Comparison of ENCODE assay signal across 22 mouse cellular contexts in genomic region chr7:120695641-120696040, GRCm38 (mm10). TPM values are rescaled to one million over a fixed set of nuclear protein-coding genes. Genes with fewer than 3 reads are reported as not detected.
DNase-seq lines count a peak whose midpoint lies in the region; ATAC-seq and TF ChIP-seq lines count a peak whose summit lies in the region.
"Had no signal": no experiment of that assay in that cellular context is flagged by ENCODE, and none has a peak within 500 bp of the region (broad histone marks: within the 10 kb centered on the region; RNA-seq: fewer than 3 reads in every experiment).

No protein-coding gene starts in this region.

- peak; percentile 16 for DNase-seq in CD4-positive helper T cell, adult 2 months (ENCODE audit: low read depth, low spot score)
- DNase-seq in R1 (ENCODE audit: low read depth, low spot score) = peak; percentile 39
- DNase-seq in forebrain, postnatal 0 days = no peak
- DNase-seq in heart, adult 18-20 months = no peak
- DNase-seq in gastrocnemius, postnatal 4 days (ENCODE audit: low spot score in 2 of 2) = no peak
- DNase-seq: adrenal gland, postnatal 25 days; cerebellum, adult 18-20 months; cerebellum, adult 9-11 months; cerebellum, postnatal 36 days; gastrocnemius, postnatal 10 days; heart, postnatal 4 days had no signal

- H3K4me2 ChIP-seq in liver, embryonic 15.5 days = peak overlapping the region; percentile 13; the same call in 1 of the 2 replicates
- no peak overlapping the region for H3K4me2 ChIP-seq in forebrain, postnatal 0 days (ENCODE audit: low read depth)
- H3K4me2 ChIP-seq: heart, embryonic 13.5 days; hindbrain, embryonic 12.5 days had no signal

- no peak overlapping the region for H3K27ac ChIP-seq in liver, embryonic 15.5 days (replicated peaks)
- no peak overlapping the region for H3K27ac ChIP-seq in forebrain, postnatal 0 days (ENCODE audit: low read depth, low read length)
- H3K27ac ChIP-seq: embryonic facial prominence, embryonic 10.5 days; heart, embryonic 13.5 days; hindbrain, embryonic 12.5 days had no signal

- no peak for TF ChIP-seq CTCF in E14TG2a.4 (conservative IDR thresholded peaks at IDR 0.05; ENCODE audit: low read length)
- TF ChIP-seq CTCF in forebrain, postnatal 0 days (IDR thresholded peaks at IDR 0.05; ENCODE audit: low read depth) = no peak

- no peak for ATAC-seq in liver, embryonic 15.5 days (ENCODE audit: insufficient read depth)
- no peak for ATAC-seq in forebrain, postnatal 0 days
- no peak for ATAC-seq in activated CD4-positive, CD25-positive, alpha-beta regulatory T cell, adult 4 months
- ATAC-seq: CD4-positive, CD25-positive, alpha-beta regulatory T cell, adult 4 months; forebrain, embryonic 14.5 days; hindbrain, embryonic 16.5 days; inflammation-experienced regulatory T-cells, adult 6 months had no signal

- no peaks in the 10 kb centered on the region for H3K9me3 ChIP-seq in E14TG2a.4 (ENCODE audit: low read length)
- no peaks in the 10 kb centered on the region for H3K9me3 ChIP-seq in liver, embryonic 15.5 days (replicated peaks)
- H3K9me3 ChIP-seq in forebrain, postnatal 0 days (ENCODE audit: low read length) = no peaks in the 10 kb centered on the region
- H3K9me3 ChIP-seq: embryonic facial prominence, embryonic 10.5 days; heart, embryonic 13.5 days; hindbrain, embryonic 12.5 days had no signal

- 7% methylated on average over 1 of the region's 1 CpGs for WGBS in liver, embryonic 15.5 days (ENCODE audit: insufficient replicate concordance)
- WGBS in forebrain, postnatal 0 days = 52% methylated on average over 1 of the region's 1 CpGs

- H3K36me3 ChIP-seq in E14TG2a.4 (ENCODE audit: insufficient read depth, low read length) = peaks cover 12% of the 10 kb centered on the region
- H3K36me3 ChIP-seq in liver, embryonic 15.5 days (replicated peaks) = peaks cover 6% of the 10 kb centered on the region; the same call in 1 of the 2 replicates
- H3K36me3 ChIP-seq in forebrain, postnatal 0 days (ENCODE audit: insufficient read depth) = peaks cover 6% of the 10 kb centered on the region; the same call in 1 of the 2 replicates

- H3K27me3 ChIP-seq in E14TG2a.4 (ENCODE audit: insufficient read depth, low read length) = no peaks in the 10 kb centered on the region
- no peaks in the 10 kb centered on the region for H3K27me3 ChIP-seq in liver, embryonic 15.5 days
- no peaks in the 10 kb centered on the region for H3K27me3 ChIP-seq in forebrain, postnatal 0 days (ENCODE audit: insufficient read depth, low read length)
- H3K27me3 ChIP-seq: heart, embryonic 13.5 days; hindbrain, embryonic 12.5 days had no signal

- 0 out of 2 replicates have a peak overlapping the region, but pooled peaks have one; percentile 7 for H3K4me3 ChIP-seq in E14TG2a.4 (replicated peaks; ENCODE audit: low read length)
- no peak overlapping the region for H3K4me3 ChIP-seq in liver, embryonic 15.5 days (replicated peaks)
- H3K4me3 ChIP-seq in forebrain, postnatal 0 days (ENCODE audit: low read depth, low read length) = no peak overlapping the region
- H3K4me3 ChIP-seq: embryonic facial prominence, embryonic 10.5 days; heart, embryonic 13.5 days; hindbrain, embryonic 12.5 days had no signal

- no peak overlapping the region for H3K9ac ChIP-seq in liver, embryonic 15.5 days
- no peak overlapping the region for H3K9ac ChIP-seq in forebrain, postnatal 0 days
- H3K9ac ChIP-seq: heart, embryonic 13.5 days; hindbrain, embryonic 12.5 days had no signal

- peaks cover 72% of the 10 kb centered on the region for H3K4me1 ChIP-seq in E14TG2a.4 (replicated peaks; ENCODE audit: low read depth, low read length)
- peaks cover 23% of the 10 kb centered on the region for H3K4me1 ChIP-seq in liver, embryonic 15.5 days (replicated peaks)
- no peaks in the 10 kb centered on the region for H3K4me1 ChIP-seq in forebrain, postnatal 0 days (ENCODE audit: insufficient read depth)

RNA-seq across cellular contexts. Expression of gene Mosmo, which starts 18.2 kb away (rescaled TPM):
- polyA plus RNA-seq in liver, embryonic 15.5 days (2015; fragmentation: Nextera tagmentation; extraction: Ambion mirVana) = 5.6 and 7.4 TPM in 2 replicates
- 29.5 and 35.0 TPM in 2 replicates for total RNA-seq in forebrain, postnatal 0 days (2014; rRNA removed)
- polyA plus RNA-seq in forebrain, postnatal 0 days (2015; fragmentation: Nextera tagmentation; extraction: Ambion mirVana) = 9.4 and 11.8 TPM in 2 replicates
- 10 to 100 TPM; 29.1 to 30.3 TPM for total RNA-seq in heart, adult 18-20 months (2021)
- 10 to 100 TPM; 25.6 to 31.3 TPM for total RNA-seq in gastrocnemius, postnatal 4 days (2021)
- polyA plus RNA-seq in activated CD4-positive, CD25-positive, alpha-beta regulatory T cell, adult 4 months (2017; shearing (Covaris generic)) = 1 to 10 TPM; 5.8 to 7.8 TPM

RNA-seq across cellular contexts. Expression of gene Pdzd9, which starts 25.5 kb away (rescaled TPM):
- 0.08 and 0.16 TPM in 2 replicates for polyA plus RNA-seq in liver, embryonic 15.5 days (2015; fragmentation: Nextera tagmentation; extraction: Ambion mirVana)
- total RNA-seq in forebrain, postnatal 0 days (2014; rRNA removed) = 0.24 TPM in 1 of 2 replicates, not detected in the other
- 0.22 and 0.25 TPM in 2 replicates for polyA plus RNA-seq in forebrain, postnatal 0 days (2015; fragmentation: Nextera tagmentation; extraction: Ambion mirVana)
- total RNA-seq in heart, adult 18-20 months (2021) = not detected
- not detected for total RNA-seq in gastrocnemius, postnatal 4 days (2021)
- under 1 TPM; 0.38 to 0.98 TPM for polyA plus RNA-seq in activated CD4-positive, CD25-positive, alpha-beta regulatory T cell, adult 4 months (2017; shearing (Covaris generic))
- total RNA-seq: adrenal gland, adult 2 months; adrenal gland, postnatal 25 days; gastrocnemius, postnatal 10 days; heart, postnatal 4 days had no signal
- polyA plus RNA-seq: adrenal gland, adult 2 months had no signal

RNA-seq across cellular contexts. Expression of gene Vwa3a, which starts 43.5 kb away (rescaled TPM):
- 0.05 TPM in 1 of 2 replicates, not detected in the other for polyA plus RNA-seq in liver, embryonic 15.5 days (2015; fragmentation: Nextera tagmentation; extraction: Ambion mirVana)
- 2.1 and 5.0 TPM in 2 replicates for total RNA-seq in forebrain, postnatal 0 days (2014; rRNA removed)
- polyA plus RNA-seq in forebrain, postnatal 0 days (2015; fragmentation: Nextera tagmentation; extraction: Ambion mirVana) = 1.1 and 2.5 TPM in 2 replicates
- 1 to 10 TPM; 1.9 to 2.2 TPM for total RNA-seq in heart, adult 18-20 months (2021)
- total RNA-seq in gastrocnemius, postnatal 4 days (2021) = under 1 TPM; 0.67 to 0.74 TPM
- polyA plus RNA-seq in activated CD4-positive, CD25-positive, alpha-beta regulatory T cell, adult 4 months (2017; shearing (Covaris generic)) = not detected
- polyA plus RNA-seq: CD4-positive, CD25-positive, alpha-beta regulatory T cell, adult 4 months; inflammation-experienced regulatory T-cells, adult 6 months had no signal

Comparison
In these comparisons a context has a peak if more than half of its experiments do, and no peak if none do; other contexts are left out.
1. DNase-seq: peak in CD4-positive helper T cell, adult 2 months (single experiment) and R1 (single experiment); none in forebrain, postnatal 0 days (single experiment), heart, adult 18-20 months (0 of 2) and gastrocnemius, postnatal 4 days (0 of 2).